Mouse (Mus musculus): ENCODE measurements around the gene Tom1l2.

GRCm38 (mm10) chr11:60300318-60300717, 52.4 kb downstream of the Tom1l2 start:
- TF ChIP-seq CTCF (IDR thresholded peaks at IDR 0.05; ENCODE audit: low read depth) (no peak), EP300 (IDR thresholded peaks at IDR 0.05; ENCODE audit: low read depth) (no peak)
